Mouse (Mus musculus) kidney, embryonic 14.5 days (tissue): ENCODE measurements at regions not wholly inside any gene's neighbourhood (a gene's known extent, or its start where the extent isn't known, plus 50 kb on each side); places are given as distances from the start of the nearest gene placed in this dataset.

Experiments used
- ATAC-seq: fragments of 200-750 bp; cut with Nextera tagmentation; 2 replicates; pipeline ENCODE4 v1.8.0; 2017; ENCODE audit warnings: moderate number of reproducible peaks, mild to moderate bottlenecking, moderate TSS enrichment, moderate library complexity; ENCODE audit not compliant: low FRiP score, low TSS enrichment
- H3K27ac ChIP-seq: fragments of 300-500 bp; sonication (generic); 2 replicates; pipeline ENCODE4 v1.5.1; 2014; ENCODE audit warnings: low read depth, mild to moderate bottlenecking, low read length, moderate library complexity, mixed read lengths
- H3K27me3 ChIP-seq: fragments of 300-500 bp; sonication (generic); 2 replicates; pipeline ENCODE4 v1.6.1; 2014; ENCODE audit warnings: mild to moderate bottlenecking, low read length; ENCODE audit not compliant: control insufficient read depth, insufficient read depth
- H3K36me3 ChIP-seq: fragments of 300-500 bp; sonication (generic); 2 replicates; pipeline ENCODE4 v1.6.1; 2014; ENCODE audit warnings: low read length, mixed read lengths; ENCODE audit not compliant: control insufficient read depth, insufficient read depth
- H3K4me1 ChIP-seq: fragments of 300-500 bp; sonication (generic); 2 replicates; pipeline ENCODE4 v1.6.1; 2014; ENCODE audit warnings: low read length, mixed read lengths; ENCODE audit not compliant: control insufficient read depth, insufficient read depth
- H3K4me2 ChIP-seq: fragments of 300-500 bp; sonication (generic); replicated peaks from 2 replicates; pipeline ENCODE4 v1.6.1; 2014; ENCODE audit warnings: low read depth, mild to moderate bottlenecking, low read length
- H3K4me3 ChIP-seq: fragments of 300-500 bp; sonication (generic); 2 replicates; pipeline ENCODE4 v1.5.1; 2014; ENCODE audit warnings: mild to moderate bottlenecking, low read length
- H3K9ac ChIP-seq: fragments of 300-500 bp; sonication (generic); 2 replicates; pipeline ENCODE4 v1.6.1; 2014; ENCODE audit warnings: low read depth, mild to moderate bottlenecking, low read length, moderate library complexity
- H3K9me3 ChIP-seq: fragments of 300-500 bp; sonication (generic); 2 replicates; pipeline ENCODE4 v1.6.1; 2016; ENCODE audit warnings: low read length; ENCODE audit not compliant: control insufficient read depth
- WGBS: fragments of 180-500 bp; shearing (Covaris S2); extraction: QIAGEN DNeasy Blood & Tissue Kit; methylation state at CpG from one replicate; pipeline ENCODE4 v1.1.7; 2014; 5-methylcytosine and 5-hydroxymethylcytosine counted together

DNA sequence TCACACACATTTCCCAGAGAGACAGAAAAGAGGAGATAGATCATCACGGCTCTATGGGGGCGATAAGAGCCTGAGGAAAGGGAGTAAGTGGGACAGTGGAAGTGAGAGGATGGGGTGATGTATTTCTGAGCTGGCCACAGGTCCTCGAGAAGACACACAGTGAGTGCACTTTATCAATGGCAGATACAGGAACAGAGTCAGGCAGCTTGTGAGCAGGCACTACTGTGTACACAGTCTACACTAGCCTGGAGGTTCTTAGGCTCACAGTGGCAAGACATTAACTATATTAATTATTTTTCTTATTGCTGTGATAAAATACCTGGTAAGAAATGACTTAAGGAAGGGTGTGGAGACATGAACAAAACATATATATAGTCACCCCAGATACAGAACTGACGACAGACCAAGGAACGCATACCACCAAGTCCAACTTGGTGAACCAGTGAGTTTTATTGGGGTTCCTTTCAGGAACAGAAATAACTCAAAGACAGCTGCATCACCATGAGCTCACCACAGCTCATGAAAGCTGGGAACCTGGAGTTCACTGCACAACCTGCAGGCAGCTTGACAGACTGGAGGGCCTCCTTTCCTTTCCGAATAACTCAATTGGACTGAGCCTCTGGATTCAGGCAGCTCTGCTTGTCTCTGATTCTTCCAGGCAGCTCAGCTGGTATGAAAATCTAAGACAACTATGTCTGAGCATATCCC is 51.5 kb upstream of the Slc9a9 start:
- Histone ChIP-seq H3K4me3 (no peak overlapping the region), H3K4me2 (no peak overlapping the region), H3K36me3 (no peaks in the 10 kb centered on the region), H3K9me3 (no peaks in the 10 kb centered on the region), H3K9ac (no peak overlapping the region), H3K4me1 (no peaks in the 10 kb centered on the region), H3K27me3 (no peaks in the 10 kb centered on the region), H3K27ac (no peak overlapping the region)
- 73% methylated on average over 6 of the region's 6 CpGs for WGBS
- ATAC-seq = no peak
